18 mouse cellular contexts compared by ENCODE assay signal in the genomic region with DNA sequence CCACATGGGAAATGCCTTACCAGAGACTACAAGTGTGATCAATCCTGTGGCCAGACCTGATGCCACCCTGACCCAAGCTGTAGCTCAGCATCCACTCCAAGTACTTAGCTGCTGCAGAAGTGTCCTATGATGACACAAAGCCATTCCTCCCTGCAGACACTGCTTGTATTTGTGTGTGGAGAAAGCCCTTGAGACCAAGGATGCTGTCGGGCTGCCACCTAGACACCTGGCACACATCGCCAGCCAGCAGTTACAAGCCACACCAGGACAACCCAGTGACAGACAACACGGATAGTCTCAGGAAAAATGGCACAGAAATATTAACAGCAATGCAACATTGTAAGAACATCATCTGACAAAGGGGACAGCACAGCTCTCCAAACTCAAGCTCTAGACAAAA. TPM values are rescaled to one million over a fixed set of nuclear protein-coding genes. Genes with fewer than 3 reads are reported as not detected.
DNase-seq lines count a peak whose midpoint lies in the region; ATAC-seq lines count a peak whose summit lies in the region.
"Had no signal": no experiment of that assay in that cellular context is flagged by ENCODE, and none has a peak within 500 bp of the region (broad histone marks: within the 10 kb centered on the region; RNA-seq: fewer than 3 reads in every experiment).

No protein-coding gene starts in this region.

- intact Hi-C loops in heart, postnatal 25 days (cut with DNase I): no loop called here

- 91% methylated on average over 3 of the region's 3 CpGs for WGBS in heart, embryonic 10.5 days
- 87% methylated on average over 3 of the region's 3 CpGs for WGBS in forebrain, embryonic 16.5 days
- 84% methylated on average over 3 of the region's 3 CpGs for WGBS in midbrain, embryonic 15.5 days

- DNase-seq in heart, embryonic 10.5 days (ENCODE audit: low spot score): no peak
- DNase-seq in heart, postnatal 25 days (ENCODE audit: low spot score): no peak
- peak; percentile 5 for DNase-seq in kidney, postnatal 10 days
- no peak for DNase-seq in kidney, postnatal 25 days
- no peak for DNase-seq in retina, embryonic 14.5 days (ENCODE audit: low spot score)
- DNase-seq: adrenal gland, postnatal 14 days; layer of hippocampus, postnatal 36 days; retina, postnatal 1 day had no signal

- H3K27me3 ChIP-seq in heart, embryonic 10.5 days (ENCODE audit: insufficient read depth, poor library complexity, severe bottlenecking): no peaks in the 10 kb centered on the region
- no peaks in the 10 kb centered on the region for H3K27me3 ChIP-seq in forebrain, embryonic 16.5 days (replicated peaks; ENCODE audit: control insufficient read depth, insufficient read depth, low read length)
- no peaks in the 10 kb centered on the region for H3K27me3 ChIP-seq in midbrain, embryonic 15.5 days (replicated peaks)
- H3K27me3 ChIP-seq: embryonic facial prominence, embryonic 13.5 days; limb, embryonic 13.5 days; stomach, embryonic 15.5 days had no signal

- peak overlapping the region; percentile 24; the same call in 1 of the 2 replicates for H3K27ac ChIP-seq in heart, embryonic 10.5 days
- peak overlapping the region; percentile 59 for H3K27ac ChIP-seq in forebrain, embryonic 16.5 days (ENCODE audit: low read length)
- peak overlapping the region; percentile 65 for H3K27ac ChIP-seq in midbrain, embryonic 15.5 days
- H3K27ac ChIP-seq: embryonic facial prominence, embryonic 13.5 days; limb, embryonic 13.5 days; stomach, embryonic 15.5 days had no signal

- H3K9me3 ChIP-seq in heart, embryonic 10.5 days: no peaks in the 10 kb centered on the region
- H3K9me3 ChIP-seq in forebrain, embryonic 16.5 days (ENCODE audit: control insufficient read depth, low read length): no peaks in the 10 kb centered on the region
- H3K9me3 ChIP-seq in midbrain, embryonic 15.5 days: no peaks in the 10 kb centered on the region
- H3K9me3 ChIP-seq: embryonic facial prominence, embryonic 13.5 days; limb, embryonic 13.5 days; stomach, embryonic 15.5 days had no signal

- H3K4me3 ChIP-seq in heart, embryonic 10.5 days: no peak overlapping the region
- no peak overlapping the region for H3K4me3 ChIP-seq in forebrain, embryonic 16.5 days (replicated peaks; ENCODE audit: low read length)
- H3K4me3 ChIP-seq in midbrain, embryonic 15.5 days: no peak overlapping the region
- H3K4me3 ChIP-seq: embryonic facial prominence, embryonic 13.5 days; limb, embryonic 13.5 days; stomach, embryonic 15.5 days had no signal

- 0 out of 2 replicates have a peak overlapping the region, but pooled peaks have one; percentile 26 for H3K9ac ChIP-seq in forebrain, embryonic 16.5 days (replicated peaks; ENCODE audit: low read depth, low read length)
- no peak overlapping the region for H3K9ac ChIP-seq in midbrain, embryonic 15.5 days
- H3K9ac ChIP-seq: embryonic facial prominence, embryonic 13.5 days; limb, embryonic 13.5 days had no signal

- peaks cover 31% of the 10 kb centered on the region for H3K36me3 ChIP-seq in heart, embryonic 10.5 days
- peaks cover 7% of the 10 kb centered on the region; the same call in 1 of the 2 replicates for H3K36me3 ChIP-seq in forebrain, embryonic 16.5 days (ENCODE audit: control insufficient read depth, insufficient read depth)
- peaks cover 9% of the 10 kb centered on the region for H3K36me3 ChIP-seq in midbrain, embryonic 15.5 days (replicated peaks)

- ATAC-seq in forebrain, embryonic 16.5 days: no peak
- no peak for ATAC-seq in midbrain, embryonic 15.5 days (replicated peaks)
- ATAC-seq: CD4-positive, CD25-positive, alpha-beta regulatory T cell, adult 4 months; intestine, postnatal 0 days had no signal

- H3K4me2 ChIP-seq in forebrain, embryonic 16.5 days (ENCODE audit: low read length): no peak overlapping the region
- H3K4me2 ChIP-seq in midbrain, embryonic 15.5 days: no peak overlapping the region
- H3K4me2 ChIP-seq: embryonic facial prominence, embryonic 13.5 days; limb, embryonic 13.5 days; stomach, embryonic 15.5 days had no signal

- peaks cover 61% of the 10 kb centered on the region for H3K4me1 ChIP-seq in heart, embryonic 10.5 days
- peaks cover 22% of the 10 kb centered on the region for H3K4me1 ChIP-seq in forebrain, embryonic 16.5 days (replicated peaks; ENCODE audit: control insufficient read depth, insufficient read depth, low read length)
- peaks cover 27% of the 10 kb centered on the region for H3K4me1 ChIP-seq in midbrain, embryonic 15.5 days

RNA-seq across cellular contexts. Expression of a gene that starts 9.8 kb away (rescaled TPM):
- polyA plus RNA-seq in heart, embryonic 10.5 days (2016; fragmentation: Nextera tagmentation; extraction: Ambion mirVana): 29.4 and 31.2 TPM in 2 replicates
- 10 to 100 TPM; 40.3 to 43.6 TPM for total RNA-seq in heart, postnatal 25 days (2021)
- 21.5 and 24.7 TPM in 2 replicates for polyA plus RNA-seq in forebrain, embryonic 16.5 days (2015; fragmentation: Nextera tagmentation; extraction: Ambion mirVana)
- polyA plus RNA-seq in midbrain, embryonic 15.5 days (2015; fragmentation: Nextera tagmentation; extraction: Ambion mirVana): 20.0 and 22.3 TPM in 2 replicates

RNA-seq across cellular contexts. Expression of a gene that starts 19.0 kb away (rescaled TPM):
- not detected in 2 replicates for polyA plus RNA-seq in heart, embryonic 10.5 days (2016; fragmentation: Nextera tagmentation; extraction: Ambion mirVana)
- total RNA-seq in heart, postnatal 25 days (2021): under 1 TPM; 0.56 to 0.88 TPM
- polyA plus RNA-seq in forebrain, embryonic 16.5 days (2015; fragmentation: Nextera tagmentation; extraction: Ambion mirVana): 2.3 and 3.3 TPM in 2 replicates
- 3.9 and 4.5 TPM in 2 replicates for polyA plus RNA-seq in midbrain, embryonic 15.5 days (2015; fragmentation: Nextera tagmentation; extraction: Ambion mirVana)
- total RNA-seq: gastrocnemius, postnatal 4 days had no signal
- polyA plus RNA-seq: CD4-positive, CD25-positive, alpha-beta regulatory T cell, adult 4 months; liver, embryonic 16.5 days; small intestine, adult 2 months had no signal
